Mouse (Mus musculus): ENCODE measurements at regions not wholly inside any gene's neighbourhood (a gene's known extent, or its start where the extent isn't known, plus 50 kb on each side); places are given as distances from the start of the nearest gene placed in this dataset.

DNA sequence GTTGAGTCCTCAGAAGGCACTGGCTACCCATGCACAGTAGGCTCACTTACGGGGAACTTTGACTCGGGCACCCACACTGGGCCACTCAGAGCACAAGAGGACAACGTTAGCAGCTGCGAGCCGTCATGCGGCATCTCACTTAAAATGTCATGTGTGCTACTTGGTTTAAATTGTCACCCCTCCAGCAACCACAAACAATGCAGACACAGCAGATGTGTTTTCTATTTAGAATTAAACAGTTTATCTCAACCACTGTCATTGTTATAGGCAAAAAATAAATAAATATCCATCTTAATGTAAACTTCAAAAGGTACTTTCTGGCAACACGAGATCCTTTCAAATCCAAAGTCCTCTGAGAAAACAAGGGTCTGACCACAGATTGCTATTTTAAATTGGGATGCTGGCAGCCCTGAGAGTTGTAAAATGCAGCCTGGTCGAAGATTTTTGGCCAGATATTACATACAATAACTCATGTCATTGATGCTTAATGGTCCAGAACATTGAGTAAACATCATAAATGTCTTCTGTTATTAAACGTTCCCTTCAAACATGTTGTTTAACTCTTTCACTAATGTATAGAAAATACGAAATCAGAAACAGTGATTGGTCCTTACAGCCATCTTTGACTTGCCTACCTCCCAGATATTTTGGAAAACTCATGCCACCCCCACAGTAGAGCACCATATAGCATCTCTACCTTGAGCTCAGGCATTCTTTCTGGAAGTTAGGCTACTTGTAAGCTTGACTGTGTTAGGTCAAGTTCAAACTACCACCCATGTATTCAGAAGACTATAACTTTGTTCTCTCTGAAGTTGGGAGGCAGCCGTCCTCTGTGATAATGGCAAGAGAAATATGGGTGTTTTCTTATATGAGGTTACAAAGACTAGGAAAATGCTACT, 232.8 kb upstream of the Tcf21 start:
- H3K4me3 ChIP-seq (ENCODE audit: control insufficient read depth, low read depth, low read length), result no peak overlapping the region

DNA sequence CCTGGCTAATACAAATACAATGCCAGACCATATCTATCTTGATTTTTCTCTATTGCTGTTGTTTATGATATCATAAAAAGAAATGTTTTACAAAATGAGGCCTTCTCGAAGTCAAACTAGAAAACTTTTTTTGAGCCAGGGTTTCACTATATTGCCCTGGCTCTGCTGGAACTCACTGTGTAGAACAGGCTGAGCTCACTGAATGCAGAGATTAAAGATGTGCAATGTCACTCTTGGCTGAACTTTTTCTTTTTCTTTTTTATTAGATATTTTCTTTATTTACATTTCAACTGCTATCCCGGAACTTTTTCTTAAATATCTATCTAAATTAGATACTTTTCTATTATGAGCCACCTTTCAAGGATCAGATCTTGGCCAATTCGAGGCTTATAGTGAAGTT, 224.5 kb upstream of the Tcf21 start:
- H3K27ac ChIP-seq (ENCODE audit: control insufficient read depth, insufficient read depth, low read depth, low read length), result no peak overlapping the region
- no peak for TF ChIP-seq POLR2A (IDR thresholded peaks at IDR 0.05; ENCODE audit: control insufficient read depth, low read depth, low read length)
- TF ChIP-seq CTCF (IDR thresholded peaks at IDR 0.05; ENCODE audit: control insufficient read depth, insufficient read depth, insufficient replicate concordance, low read depth, low read length), result no peak

More for the DNA sequence above, 232.8 kb upstream of the Tcf21 start:
- H3K36me3 ChIP-seq (ENCODE audit: control insufficient read depth, insufficient read depth, low read length), result no peaks in the 10 kb centered on the region
- no peak for TF ChIP-seq POLR2A (IDR thresholded peaks at IDR 0.05; ENCODE audit: control insufficient read depth, low read depth, low read length)
- TF ChIP-seq CTCF (IDR thresholded peaks at IDR 0.05; ENCODE audit: control insufficient read depth, insufficient read depth, insufficient replicate concordance, low read depth, low read length), result no peak
- no peaks in the 10 kb centered on the region for H3K27me3 ChIP-seq (ENCODE audit: control insufficient read depth, insufficient read depth, low read length)
- H3K4me1 ChIP-seq (ENCODE audit: control insufficient read depth, insufficient read depth, low read length), result no peaks in the 10 kb centered on the region
- H3K27ac ChIP-seq (ENCODE audit: control insufficient read depth, insufficient read depth, low read depth, low read length), result no peak overlapping the region

DNA sequence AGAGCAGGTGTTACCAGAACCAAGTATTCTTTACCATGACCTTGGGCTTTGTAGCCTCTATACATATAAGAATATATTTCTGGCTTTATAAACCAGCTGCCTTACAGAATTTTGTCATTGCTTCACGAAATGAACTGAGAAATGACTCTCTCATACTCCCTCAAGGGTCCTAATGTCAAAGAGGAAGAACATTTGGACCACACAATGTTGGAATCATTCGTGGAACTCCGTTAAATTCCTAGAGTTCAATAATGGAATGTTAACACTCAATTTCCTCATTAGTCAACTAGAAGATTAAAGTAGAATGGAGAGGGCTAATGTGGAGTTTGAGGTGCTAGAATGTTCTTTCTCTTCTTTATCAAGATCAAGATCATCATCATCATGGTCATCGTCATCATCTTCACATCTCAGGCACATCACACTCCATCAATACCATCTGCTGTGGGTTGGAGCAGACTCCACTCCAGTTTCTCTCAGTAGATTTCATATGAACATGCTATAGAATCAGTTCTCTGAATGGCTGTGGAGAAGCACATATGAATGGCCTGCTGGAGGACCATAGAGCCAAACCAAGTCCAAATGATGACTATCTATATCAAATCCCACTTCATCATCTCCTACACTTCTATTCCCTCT, 211.6 kb upstream of the Tcf21 start:
- TF ChIP-seq CTCF (IDR thresholded peaks at IDR 0.05; ENCODE audit: control insufficient read depth, insufficient read depth, insufficient replicate concordance, low read depth, low read length) (no peak), POLR2A (IDR thresholded peaks at IDR 0.05; ENCODE audit: control insufficient read depth, low read depth, low read length) (no peak)
- H3K27ac ChIP-seq (ENCODE audit: control insufficient read depth, insufficient read depth, low read depth, low read length), result no peak overlapping the region
- H3K27me3 ChIP-seq (ENCODE audit: control insufficient read depth, insufficient read depth, low read length), result no peaks in the 10 kb centered on the region
- H3K36me3 ChIP-seq (ENCODE audit: control insufficient read depth, insufficient read depth, low read length), result no peaks in the 10 kb centered on the region
- H3K4me3 ChIP-seq (ENCODE audit: control insufficient read depth, low read depth, low read length), result no peak overlapping the region
- H3K4me1 ChIP-seq (ENCODE audit: control insufficient read depth, insufficient read depth, low read length), result no peaks in the 10 kb centered on the region

More for the DNA sequence above, 224.5 kb upstream of the Tcf21 start:
- H3K4me1 ChIP-seq (ENCODE audit: control insufficient read depth, insufficient read depth, low read length), result no peaks in the 10 kb centered on the region
- H3K27me3 ChIP-seq (ENCODE audit: control insufficient read depth, insufficient read depth, low read length), result no peaks in the 10 kb centered on the region
- H3K4me3 ChIP-seq (ENCODE audit: control insufficient read depth, low read depth, low read length), result no peak overlapping the region
- H3K36me3 ChIP-seq (ENCODE audit: control insufficient read depth, insufficient read depth, low read length), result no peaks in the 10 kb centered on the region

DNA sequence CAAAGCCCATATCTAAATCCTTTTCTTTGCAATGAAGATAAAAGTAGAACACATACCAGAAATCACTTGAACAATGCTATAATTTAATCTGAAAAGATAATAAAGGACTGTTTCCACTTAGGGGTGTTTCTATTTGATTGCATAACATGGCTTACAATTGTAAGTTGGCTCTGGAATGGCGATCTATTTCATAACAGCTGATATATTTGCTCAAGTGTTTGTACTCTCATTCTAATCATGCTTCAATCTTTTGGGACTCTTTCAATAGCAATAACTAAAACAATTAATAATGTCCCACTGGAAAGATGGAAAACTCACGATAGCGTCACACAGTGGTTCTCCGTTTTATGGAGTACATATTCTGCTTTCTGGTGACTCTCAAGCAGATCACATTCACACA, 208.0 kb upstream of the Tcf21 start:
- TF ChIP-seq CTCF (IDR thresholded peaks at IDR 0.05; ENCODE audit: control insufficient read depth, insufficient read depth, insufficient replicate concordance, low read depth, low read length), result no peak
- no peak for TF ChIP-seq POLR2A (IDR thresholded peaks at IDR 0.05; ENCODE audit: control insufficient read depth, low read depth, low read length)
- Histone ChIP-seq H3K27ac (ENCODE audit: control insufficient read depth, insufficient read depth, low read depth, low read length) (no peak overlapping the region), H3K4me3 (ENCODE audit: control insufficient read depth, low read depth, low read length) (no peak overlapping the region)

DNA sequence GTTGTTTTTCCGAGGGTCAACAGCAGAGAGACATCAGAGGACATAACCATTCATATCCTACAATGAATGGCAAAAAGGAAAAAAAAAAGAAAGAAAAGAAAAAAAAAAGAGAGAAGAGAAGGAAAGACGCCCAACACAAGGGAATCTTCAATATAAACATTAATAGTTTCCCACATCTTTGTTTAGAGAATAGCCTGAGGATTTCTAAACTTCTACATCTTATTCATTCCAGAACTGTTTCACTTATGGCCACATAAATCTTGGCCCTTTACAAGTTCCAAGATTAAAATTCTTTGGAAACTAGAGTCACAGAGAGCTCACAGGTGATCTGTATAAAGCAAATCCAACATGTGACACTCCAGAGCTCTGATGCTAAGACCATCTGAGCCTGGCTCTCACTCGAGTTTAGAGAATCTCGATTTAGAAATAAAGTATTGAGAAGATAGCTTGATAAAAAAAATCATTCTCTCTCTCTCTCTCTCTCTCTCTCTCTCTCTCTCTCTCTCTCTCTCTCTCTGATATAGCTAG, 197.2 kb upstream of the Tcf21 start:
- H3K27me3 ChIP-seq (ENCODE audit: control insufficient read depth, insufficient read depth, low read length), result no peaks in the 10 kb centered on the region
- H3K36me3 ChIP-seq (ENCODE audit: control insufficient read depth, insufficient read depth, low read length), result no peaks in the 10 kb centered on the region
- TF ChIP-seq CTCF (IDR thresholded peaks at IDR 0.05; ENCODE audit: control insufficient read depth, insufficient read depth, insufficient replicate concordance, low read depth, low read length), result no peak
- no peak for TF ChIP-seq POLR2A (IDR thresholded peaks at IDR 0.05; ENCODE audit: control insufficient read depth, low read depth, low read length)
- no peaks in the 10 kb centered on the region for H3K4me1 ChIP-seq (ENCODE audit: control insufficient read depth, insufficient read depth, low read length)
- no peak overlapping the region for H3K4me3 ChIP-seq (ENCODE audit: control insufficient read depth, low read depth, low read length)
- no peak overlapping the region for H3K27ac ChIP-seq (ENCODE audit: control insufficient read depth, insufficient read depth, low read depth, low read length)

More for the DNA sequence above, 208.0 kb upstream of the Tcf21 start:
- Histone ChIP-seq H3K36me3 (ENCODE audit: control insufficient read depth, insufficient read depth, low read length) (no peaks in the 10 kb centered on the region), H3K27me3 (ENCODE audit: control insufficient read depth, insufficient read depth, low read length) (no peaks in the 10 kb centered on the region), H3K4me1 (ENCODE audit: control insufficient read depth, insufficient read depth, low read length) (no peaks in the 10 kb centered on the region)

DNA sequence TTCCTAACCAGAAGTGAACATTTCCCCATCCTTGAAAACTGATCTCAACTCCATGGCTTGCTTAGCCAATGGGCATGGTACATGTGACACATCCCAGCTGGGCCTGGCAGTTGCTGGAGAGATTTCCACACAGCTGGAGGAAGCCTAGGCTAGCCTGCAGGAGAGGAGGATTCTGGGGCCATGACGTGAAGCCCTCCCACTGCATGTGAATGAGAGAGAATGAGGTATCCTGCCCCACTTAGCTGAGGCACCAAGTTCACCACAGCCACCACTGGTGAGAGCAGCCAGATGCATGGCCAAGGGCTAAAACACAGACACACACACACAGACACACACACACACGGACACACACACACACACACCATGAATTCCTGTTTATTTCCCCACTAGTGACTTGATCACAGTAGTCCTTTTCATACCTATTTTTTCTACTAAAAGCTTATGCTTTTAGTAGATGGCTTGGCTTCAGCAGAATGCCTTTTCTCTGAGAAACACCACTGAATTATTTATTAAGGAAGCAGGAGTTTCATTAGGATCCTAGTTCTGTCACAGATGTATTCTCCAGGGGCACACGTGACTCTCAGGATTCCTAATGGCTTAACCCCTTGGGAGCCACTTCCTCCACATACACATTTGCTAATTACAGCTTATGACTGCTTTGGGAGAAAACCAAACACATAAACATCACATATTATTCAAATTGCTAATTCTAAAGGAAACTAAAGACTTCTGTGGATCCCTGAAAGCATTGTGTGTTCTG, 196.1 kb upstream of the Tcf21 start:
- no peak overlapping the region for H3K27ac ChIP-seq (ENCODE audit: control insufficient read depth, insufficient read depth, low read depth, low read length)
- no peak overlapping the region for H3K4me3 ChIP-seq (ENCODE audit: control insufficient read depth, low read depth, low read length)
- no peaks in the 10 kb centered on the region for H3K36me3 ChIP-seq (ENCODE audit: control insufficient read depth, insufficient read depth, low read length)
- H3K27me3 ChIP-seq (ENCODE audit: control insufficient read depth, insufficient read depth, low read length), result no peaks in the 10 kb centered on the region
- TF ChIP-seq POLR2A (IDR thresholded peaks at IDR 0.05; ENCODE audit: control insufficient read depth, low read depth, low read length) (no peak), CTCF (IDR thresholded peaks at IDR 0.05; ENCODE audit: control insufficient read depth, insufficient read depth, insufficient replicate concordance, low read depth, low read length) (no peak)
- no peaks in the 10 kb centered on the region for H3K4me1 ChIP-seq (ENCODE audit: control insufficient read depth, insufficient read depth, low read length)
